Mouse (Mus musculus) MEL (cell line): ENCODE data around the gene Usp38. TPM values are rescaled to one million over a fixed set of nuclear protein-coding genes. Genes with fewer than 3 reads are reported as not detected.

Source experiments
- DNase-seq: peaks from one replicate; pipeline ENCODE4 v3.0.0; 2011; ENCODE audit warnings: low read depth, low spot score
- H3K27ac ChIP-seq: 2 replicates; pipeline ENCODE4 v1.5.1; 2012; ENCODE audit warnings: low read depth, mild to moderate bottlenecking, control low read depth, low read length, moderate library complexity; ENCODE audit not compliant: control insufficient read depth
- H3K27me3 ChIP-seq, 2 experiments: fragments of 150-350 bp in 1 of 2; sonication (generic) in 1 of 2; 2 replicates each; pipeline ENCODE4 v1.6.1; 2012; ENCODE audit warnings: low read length in 2 of 2, mild to moderate bottlenecking in 2 of 2, improper control_type of control experiment in 1 of 2, moderate library complexity in 1 of 2; ENCODE audit not compliant: insufficient read depth in 2 of 2, control insufficient read depth in 1 of 2
- H3K36me3 ChIP-seq, 2 experiments: 2 replicates each; pipeline ENCODE4 v1.6.1; 2012 to 2014; ENCODE audit warnings: low read length in 2 of 2, improper control_type of control experiment in 1 of 2, inconsistent platforms in 1 of 2, mild to moderate bottlenecking in 1 of 2; ENCODE audit not compliant: insufficient read depth in 2 of 2, control insufficient read depth in 1 of 2
- H3K4me1 ChIP-seq, 2 experiments: fragments of 150-350 bp in 1 of 2; sonication (generic) in 1 of 2; 2 replicates each; pipeline ENCODE4 v1.6.1; 2012; ENCODE audit warnings: low read length in 2 of 2, improper control_type of control experiment in 1 of 2, mild to moderate bottlenecking in 1 of 2; ENCODE audit not compliant: insufficient read depth in 2 of 2, control insufficient read depth in 1 of 2
- H3K4me3 ChIP-seq, 2 experiments: fragments of 150-350 bp in 1 of 2; sonication (generic) in 1 of 2; 2 replicates each; pipeline ENCODE4 v1.5.1; 2012; ENCODE audit warnings: low read depth in 2 of 2, low read length in 2 of 2, mild to moderate bottlenecking in 2 of 2, moderate library complexity in 2 of 2, control low read depth in 1 of 2, improper control_type of control experiment in 1 of 2; ENCODE audit not compliant: control insufficient read depth in 1 of 2, insufficient read depth in 1 of 2
- H3K79me2 ChIP-seq: 2 replicates; pipeline ENCODE4 v1.6.1; 2012; ENCODE audit warnings: mild to moderate bottlenecking, low read length, moderate library complexity; ENCODE audit not compliant: control insufficient read depth, poor library complexity, insufficient read depth
- H3K9ac ChIP-seq: 2 replicates; pipeline ENCODE4 v1.6.1; 2012; ENCODE audit warnings: low read depth, mild to moderate bottlenecking, control low read depth, low read length, moderate library complexity; ENCODE audit not compliant: control insufficient read depth, poor library complexity, severe bottlenecking
- H3K9me3 ChIP-seq: fragments of 150-350 bp; sonication (generic); replicated peaks from 2 replicates; pipeline ENCODE4 v1.6.1; 2012; ENCODE audit warnings: mild to moderate bottlenecking, low read length, improper control_type of control experiment, moderate library complexity; ENCODE audit not compliant: insufficient read depth
- CHD2 ChIP-seq: IDR thresholded peaks from 2 replicates; pipeline ENCODE4 v1.6.1; 2011; ENCODE audit warnings: low read length, improper control_type of control experiment
- CTCF ChIP-seq, 3 experiments: IDR thresholded peaks in 2 of 3; conservative IDR thresholded peaks in 1 of 3; 2 replicates each; pipeline ENCODE4 v1.5.1; 2011 to 2012; ENCODE audit warnings: low read length in 3 of 3, low read depth in 2 of 3, mild to moderate bottlenecking in 2 of 3, improper control_type of control experiment in 1 of 3, inconsistent platforms in 1 of 3, mixed read lengths in 1 of 3, moderate library complexity in 1 of 3; ENCODE audit not compliant: control insufficient read depth in 1 of 3, insufficient read depth in 1 of 3, poor library complexity in 1 of 3, severe bottlenecking in 1 of 3
- E2F4 ChIP-seq: IDR thresholded peaks from 2 replicates; pipeline ENCODE4 v1.6.1; 2011; ENCODE audit warnings: low read depth, low read length, improper control_type of control experiment, borderline replicate concordance
- ELF1 ChIP-seq: IDR thresholded peaks from 2 replicates; pipeline ENCODE4 v1.6.1; 2014; ENCODE audit warnings: low read depth, mild to moderate bottlenecking, inconsistent platforms, low read length, improper control_type of control experiment, moderate library complexity
- ETS1 ChIP-seq: IDR thresholded peaks from 2 replicates; pipeline ENCODE4 v1.6.1; 2012; ENCODE audit warnings: low read depth, mild to moderate bottlenecking, inconsistent platforms, low read length, improper control_type of control experiment, moderate library complexity
- GABPA ChIP-seq: IDR thresholded peaks from 2 replicates; pipeline ENCODE4 v1.6.1; 2012; ENCODE audit warnings: low read depth, mild to moderate bottlenecking, inconsistent platforms, low read length, improper control_type of control experiment, moderate library complexity
- HCFC1 ChIP-seq: IDR thresholded peaks from 2 replicates; pipeline ENCODE4 v1.6.1; 2012; ENCODE audit warnings: low read depth, mild to moderate bottlenecking, inconsistent platforms, low read length, improper control_type of control experiment, moderate library complexity
- MAZ ChIP-seq: IDR thresholded peaks from 2 replicates; pipeline ENCODE4 v1.6.1; 2012; ENCODE audit warnings: low read depth, mild to moderate bottlenecking, inconsistent platforms, low read length, improper control_type of control experiment
- MYB ChIP-seq: IDR thresholded peaks from 2 replicates; pipeline ENCODE4 v1.6.1; 2011; ENCODE audit warnings: mild to moderate bottlenecking, low read depth, low read length, improper control_type of control experiment
- NRF1 ChIP-seq: IDR thresholded peaks from 2 replicates; pipeline ENCODE4 v1.6.1; 2014; ENCODE audit warnings: low read depth, mild to moderate bottlenecking, inconsistent platforms, low read length, improper control_type of control experiment, moderate library complexity; ENCODE audit not compliant: poor library complexity, insufficient read depth, severe bottlenecking
- POLR2A ChIP-seq, 2 experiments: IDR thresholded peaks; 2 replicates each; pipeline ENCODE4 v1.6.1; 2011 to 2012; ENCODE audit warnings: low read length in 2 of 2, mild to moderate bottlenecking in 2 of 2, control low read depth in 1 of 2, improper control_type of control experiment in 1 of 2, low read depth in 1 of 2, moderate library complexity in 1 of 2; ENCODE audit not compliant: control insufficient read depth in 1 of 2, insufficient read depth in 1 of 2, poor library complexity in 1 of 2
- POLR2AphosphoS5 ChIP-seq: IDR thresholded peaks from 2 replicates; pipeline ENCODE4 v1.6.1; 2012; ENCODE audit warnings: low read depth, borderline replicate concordance, mild to moderate bottlenecking, inconsistent platforms, low read length, moderate library complexity, mixed read lengths
- RCOR1 ChIP-seq: IDR thresholded peaks from 2 replicates; pipeline ENCODE4 v1.6.1; 2012; ENCODE audit warnings: low read depth, mild to moderate bottlenecking, inconsistent platforms, low read length, improper control_type of control experiment
- SIN3A ChIP-seq: IDR thresholded peaks from 2 replicates; pipeline ENCODE4 v1.6.1; 2012; ENCODE audit warnings: low read length, improper control_type of control experiment, inconsistent platforms
- SMC3 ChIP-seq: IDR thresholded peaks from 2 replicates; pipeline ENCODE4 v1.6.1; 2011; ENCODE audit warnings: low read depth, low read length, improper control_type of control experiment
- TAL1 ChIP-seq: IDR thresholded peaks from 2 replicates; pipeline ENCODE4 v1.6.1; 2012; ENCODE audit warnings: mild to moderate bottlenecking, inconsistent platforms, low read length, moderate library complexity, mixed read lengths
- TBP ChIP-seq: IDR thresholded peaks from 2 replicates; pipeline ENCODE4 v1.8.0; 2011; ENCODE audit warnings: low read depth, low read length, improper control_type of control experiment
- UBTF ChIP-seq: IDR thresholded peaks from 2 replicates; pipeline ENCODE4 v1.6.1; 2012; ENCODE audit warnings: low read depth, mild to moderate bottlenecking, inconsistent platforms, low read length, improper control_type of control experiment, moderate library complexity, borderline replicate concordance; ENCODE audit not compliant: insufficient read depth
- ZC3H11A ChIP-seq: IDR thresholded peaks from 2 replicates; pipeline ENCODE4 v1.6.1; 2012; ENCODE audit warnings: low read depth, mild to moderate bottlenecking, inconsistent platforms, low read length, improper control_type of control experiment
- ZMIZ1 ChIP-seq: IDR thresholded peaks from 2 replicates; pipeline ENCODE4 v1.6.1; 2012; ENCODE audit warnings: low read depth, mild to moderate bottlenecking, inconsistent platforms, low read length, improper control_type of control experiment, moderate library complexity
- polyA plus RNA-seq, 2 experiments: library from polyadenylated mRNA; stranded (reverse) in 1 of 2; unstranded in 1 of 2; fragments of >175 nt in 1 of 2; fragments of >200 nt in 1 of 2; gene quantifications; 2 replicates each; pipeline versions ENCODE4 v1.2.1 to v1.2.4; 2012; ENCODE audit warnings: low replicate concordance in 2 of 2, low read depth in 1 of 2; ENCODE audit not compliant: insufficient read length in 2 of 2, insufficient read depth in 1 of 2, missing spikeins in 1 of 2
- total RNA-seq: library from RNA; depleted of rRNA; stranded (reverse); fragments of 300-350 nt; gene quantifications from 2 replicates; pipeline ENCODE4 v1.2.3, GENCODE M21; 2012

Usp38 gene
- total and polyA plus RNA-seq, 3 experiments = 22.6 to 32.3 TPM; not detected in 1

DNA sequence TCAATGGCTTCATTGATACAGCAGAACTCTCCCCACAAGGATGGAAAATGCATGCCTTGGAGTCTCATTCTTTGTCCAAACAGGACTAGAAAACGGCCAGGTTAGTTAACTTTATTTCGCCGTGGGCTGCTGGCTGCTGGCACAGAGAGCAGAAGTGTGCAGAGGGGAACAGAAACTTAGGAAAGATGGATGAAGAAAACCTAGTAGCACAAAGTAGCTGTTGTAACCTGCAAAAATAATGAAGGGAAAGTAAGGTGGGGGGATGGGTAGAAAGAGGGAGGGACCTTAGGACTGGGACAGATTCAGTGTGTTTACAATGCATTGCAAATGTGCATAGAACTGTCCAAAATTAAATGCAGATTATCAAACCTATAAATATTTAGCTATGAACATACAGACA is 51.6 kb downstream of the Usp38 start:
- H3K79me2 ChIP-seq = no peaks in the 10 kb centered on the region
- H3K27me3 ChIP-seq = no peaks in the 10 kb centered on the region
- DNase-seq = no peak
- no peak overlapping the region for H3K27ac ChIP-seq
- H3K4me1 ChIP-seq = peaks cover 10 to 20% of the 10 kb centered on the region in 2 experiments
- TF ChIP-seq MAZ (no peak), CTCF (IDR thresholded peaks at IDR 0.05 in 2 of 3, conservative IDR thresholded peaks at IDR 0.05 in 1 of 3; ENCODE audit: control insufficient read depth in 1 of 3, insufficient read depth in 1 of 3, low read depth in 2 of 3, low read length in 3 of 3, poor library complexity in 1 of 3, severe bottlenecking in 1 of 3) (no peak), UBTF (no peak), CHD2 (no peak), ETS1 (no peak), RCOR1 (no peak)
- H3K9me3 ChIP-seq = no peaks in the 10 kb centered on the region
- H3K4me3 ChIP-seq = no peak overlapping the region
- no peak overlapping the region for H3K9ac ChIP-seq
- peaks cover 0 to 21% of the 10 kb centered on the region in 2 experiments; a peak in 2 of 4 replicates for H3K36me3 ChIP-seq

- H3K36me3 ChIP-seq = peaks cover 0 to 21% of the 10 kb centered on the region in 2 experiments; a peak in 2 of 4 replicates
- no peak overlapping the region for H3K9ac ChIP-seq
- no peaks in the 10 kb centered on the region for H3K9me3 ChIP-seq
- no peaks in the 10 kb centered on the region for H3K79me2 ChIP-seq
- DNase-seq = no peak
- H3K27ac ChIP-seq = no peak overlapping the region
- no peaks in the 10 kb centered on the region for H3K27me3 ChIP-seq
- TF ChIP-seq NRF1 (no peak), TAL1 (no peak), E2F4 (no peak), ETS1 (no peak), ELF1 (no peak), UBTF (no peak), SIN3A (no peak), MAZ (no peak), TBP (no peak), MYB (no peak), ZMIZ1 (no peak), RCOR1 (no peak), CTCF (IDR thresholded peaks at IDR 0.05 in 2 of 3, conservative IDR thresholded peaks at IDR 0.05 in 1 of 3; ENCODE audit: control insufficient read depth in 1 of 3, insufficient read depth in 1 of 3, low read depth in 2 of 3, low read length in 3 of 3, poor library complexity in 1 of 3, severe bottlenecking in 1 of 3) (no peak), SMC3 (no peak), GABPA (no peak), ZC3H11A (no peak), POLR2A (IDR thresholded peaks at IDR 0.05; ENCODE audit: control insufficient read depth in 1 of 2, insufficient read depth in 1 of 2, low read depth in 1 of 2, low read length in 2 of 2, poor library complexity in 1 of 2) (no peak), POLR2AphosphoS5 (no peak), HCFC1 (no peak)
- TF ChIP-seq, all 39 proteins: peak for 0
- peaks cover 10 to 20% of the 10 kb centered on the region in 2 experiments for H3K4me1 ChIP-seq
- H3K4me3 ChIP-seq = no peak overlapping the region
These were observed 52.1 kb downstream of the Usp38 start for GRCm38 (mm10) chr8:80962592-80962983.
